Mouse (Mus musculus) cerebellum, adult 2 months (tissue): ENCODE data around the gene Cdk17.

Experiments used
- CTCF ChIP-seq: fragments of 200-500 bp; IDR thresholded peaks from 2 replicates; pipeline ENCODE4 v1.5.1; 2011; ENCODE audit warnings: low read depth, mild to moderate bottlenecking, control low read depth, low read length, moderate library complexity, borderline replicate concordance; ENCODE audit not compliant: insufficient read depth
- POLR2A ChIP-seq: fragments of 200-500 bp; IDR thresholded peaks from 2 replicates; pipeline ENCODE4 v1.6.1; 2011; ENCODE audit warnings: low read length, control low read depth, borderline replicate concordance; ENCODE audit not compliant: insufficient read depth

GRCm38 (mm10) chr10:93159651-93160496 lies 801 bp upstream of the Cdk17 start:
- TF ChIP-seq POLR2A (no peak), CTCF (no peak)
